Mouse (Mus musculus) cerebellum, adult 9-10 months (tissue): ENCODE measurements around the gene Bcl2l13.
"Not testable (repeated sequence)": the region's sequence is repeated elsewhere in the genome, so short reads cannot be mapped to it uniquely, and the experiment has no call there.

Experiments
- DNase-seq: peaks from one replicate; pipeline ENCODE4 v3.0.0; 2022

Bcl2l13 gene

GRCm38 (mm10) chr6:120901776-120902645, 66.0 kb downstream of the Bcl2l13 start:
- DNase-seq = no peak

GRCm38 (mm10) chr6:120903450-120903912, 67.5 kb downstream of the Bcl2l13 start:
- no peak for DNase-seq

GRCm38 (mm10) chr6:120903961-120904360, 67.9 kb downstream of the Bcl2l13 start:
- no peak for DNase-seq

GRCm38 (mm10) chr6:120905111-120905510, 69.1 kb downstream of the Bcl2l13 start:
- DNase-seq = no peak

DNA sequence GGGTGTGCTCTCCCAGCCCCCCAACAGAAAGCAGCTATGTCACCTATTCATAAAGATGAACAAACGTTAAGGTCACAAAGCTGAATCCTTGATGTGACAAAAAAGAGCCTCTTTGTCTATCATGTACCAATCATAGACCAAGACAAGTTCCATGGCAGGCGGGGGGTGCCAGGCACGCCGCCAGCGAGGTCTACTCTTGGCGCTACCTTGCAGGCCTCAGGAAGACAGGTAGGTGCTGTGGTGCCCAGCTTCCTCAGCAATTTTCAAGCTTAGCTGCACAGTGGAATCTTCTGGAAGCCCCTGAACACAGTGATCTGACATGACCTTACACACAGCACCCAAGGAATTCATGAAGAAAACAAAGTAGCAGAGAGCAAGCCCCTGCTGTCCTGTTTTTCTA, 70.5 kb downstream of the Bcl2l13 start:
- no peak for DNase-seq

GRCm38 (mm10) chr6:120907876-120908597, 72.0 kb downstream of the Bcl2l13 start:
- not testable (repeated sequence) for DNase-seq

- no peak for DNase-seq
These were observed 73.5 kb downstream of the Bcl2l13 start for GRCm38 (mm10) chr6:120909501-120909900.

- DNase-seq = no peak
These were observed 75.4 kb downstream of the Bcl2l13 start for GRCm38 (mm10) chr6:120911213-120912007.

DNA sequence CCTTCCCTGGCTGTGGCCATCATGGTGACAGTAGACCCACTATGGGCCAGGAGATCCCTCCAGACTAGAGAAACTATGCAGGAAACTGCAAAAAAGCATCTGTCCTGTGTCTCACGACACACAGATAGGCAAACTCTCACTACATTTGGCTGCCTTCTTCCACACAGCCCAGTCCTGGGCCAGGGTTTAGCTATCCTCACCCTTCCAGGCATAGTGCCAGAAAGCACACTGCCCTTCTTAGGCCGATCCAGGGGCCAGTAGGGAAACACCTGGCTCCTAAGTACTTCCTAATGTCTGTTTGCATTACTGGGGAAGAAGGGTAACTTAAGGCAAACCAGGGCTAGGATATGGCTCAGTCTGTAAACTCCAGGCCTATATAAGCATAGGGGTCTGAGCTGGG, 76.9 kb downstream of the Bcl2l13 start:
- no peak for DNase-seq

- no peak for DNase-seq
These were observed 77.8 kb downstream of the Bcl2l13 start for GRCm38 (mm10) chr6:120913783-120914182.

- no peak for DNase-seq
These were observed 78.5 kb downstream of the Bcl2l13 start for GRCm38 (mm10) chr6:120914533-120914910.

GRCm38 (mm10) chr6:120914911-120915648, 79.1 kb downstream of the Bcl2l13 start:
- DNase-seq = no peak

- no peak for DNase-seq
These were observed 79.6 kb downstream of the Bcl2l13 start for GRCm38 (mm10) chr6:120915649-120915975.

DNA sequence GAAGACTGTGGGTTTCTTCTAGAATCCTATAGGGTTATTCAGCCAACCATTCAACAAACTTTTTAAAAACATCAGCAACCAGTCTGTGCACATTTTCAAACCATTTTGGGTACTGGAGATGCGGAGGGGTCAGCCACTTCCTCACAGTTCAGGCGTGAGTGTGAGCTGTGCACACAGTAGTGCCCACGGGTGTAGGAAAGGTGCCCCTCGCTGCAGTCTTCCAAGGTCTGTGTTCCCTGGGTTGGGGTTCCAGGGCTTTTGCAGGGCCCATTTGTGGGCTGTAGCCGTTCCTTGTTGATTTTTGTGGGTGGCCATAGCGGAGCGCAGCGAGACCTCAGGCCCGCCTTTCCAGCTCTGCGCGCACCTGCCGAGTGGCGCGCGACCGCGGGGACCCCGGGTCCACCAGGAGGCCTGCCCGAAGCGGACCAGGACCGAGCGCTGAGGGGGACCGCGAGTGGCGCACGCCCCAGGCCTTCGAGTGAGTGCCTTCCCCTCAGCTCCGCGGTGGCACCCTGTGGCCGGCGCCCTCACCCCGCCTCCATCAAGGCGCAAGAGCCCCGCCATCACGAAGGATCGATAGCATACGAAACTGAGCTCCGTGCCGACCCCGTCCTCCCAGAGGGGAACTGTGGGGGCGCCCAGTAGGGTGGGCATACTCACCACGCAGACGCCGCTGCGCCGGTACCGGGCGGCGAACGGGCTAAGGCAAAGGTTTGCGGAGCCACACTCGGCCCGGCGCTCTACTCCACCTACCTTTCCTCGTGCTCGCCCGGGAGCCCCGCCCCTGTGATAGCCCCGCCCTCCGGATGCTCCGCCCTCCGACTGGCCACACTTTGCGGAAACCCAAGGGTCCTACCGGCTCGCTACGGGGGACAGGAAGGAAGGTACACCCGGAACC, 80.3 kb downstream of the Bcl2l13 start, which contains the start of gene Bid:
Bid (minus strand) TSS at position 780 of the 898 bp plus-strand sequence.
- peak; percentile 30 for DNase-seq

DNA sequence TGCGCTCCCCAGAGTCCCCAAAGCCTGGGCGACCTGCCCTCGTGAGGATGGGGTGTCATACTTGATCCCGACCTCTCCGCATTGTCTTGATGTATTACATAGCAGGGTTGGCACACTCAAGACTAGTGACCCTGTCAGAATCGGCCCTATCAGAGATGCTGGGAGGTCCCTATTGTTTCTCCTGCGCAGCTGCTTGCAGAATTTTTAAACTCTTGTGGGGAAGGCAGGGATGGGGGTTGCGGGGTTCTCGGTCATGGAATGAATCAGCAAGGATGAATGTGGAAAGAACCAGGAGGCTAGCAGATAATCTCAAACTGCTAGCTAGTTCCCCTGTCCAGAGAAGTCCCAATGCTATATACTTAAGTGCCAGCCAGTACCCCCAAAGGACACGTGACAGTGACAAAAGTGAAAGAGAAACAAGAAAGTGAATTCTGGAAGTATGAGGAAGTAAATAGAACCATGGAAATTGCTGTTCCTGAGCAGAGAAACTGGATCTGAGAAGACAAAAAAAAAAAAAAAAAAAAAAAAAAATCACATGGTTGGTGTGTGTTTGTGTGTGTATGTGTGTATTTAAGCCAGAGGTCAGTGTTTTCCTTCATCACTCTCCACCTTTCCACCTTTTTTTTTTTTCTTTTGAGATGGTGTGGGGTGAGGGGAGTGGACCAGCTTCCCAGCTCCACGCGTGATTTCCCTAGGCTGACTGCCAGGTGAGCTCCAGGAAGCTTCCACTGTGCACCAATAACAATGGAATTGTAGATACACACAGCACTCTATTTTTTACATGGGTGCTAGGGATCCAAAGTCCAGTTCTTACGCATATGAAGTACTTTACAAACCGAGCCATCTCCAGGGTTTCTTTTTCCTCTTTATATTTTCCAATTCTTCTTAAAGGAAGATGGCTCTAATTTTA, 81.2 kb downstream of the Bcl2l13 start:
- not testable (repeated sequence) for DNase-seq

DNA sequence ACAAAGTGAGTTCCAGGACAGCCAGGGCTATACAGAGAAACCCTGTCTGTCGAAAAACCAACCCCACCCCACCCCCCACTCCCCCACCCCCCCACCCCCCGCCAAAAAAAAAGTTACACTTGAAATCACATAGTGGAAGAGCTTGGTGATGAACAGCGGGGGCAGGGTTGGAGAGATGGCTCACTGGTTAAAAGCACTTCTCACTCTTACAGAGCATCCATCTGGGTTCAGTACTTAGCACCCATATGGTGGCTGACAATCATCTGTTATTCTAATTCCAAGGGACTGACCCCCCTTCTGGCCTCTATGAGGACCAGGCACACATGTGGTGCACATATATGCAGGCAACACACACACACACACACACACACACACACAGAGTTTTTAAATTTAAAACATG, 82.0 kb downstream of the Bcl2l13 start:
- no peak for DNase-seq

GRCm38 (mm10) chr6:120924791-120925321, 88.8 kb downstream of the Bcl2l13 start:
- not testable (repeated sequence) for DNase-seq

DNA sequence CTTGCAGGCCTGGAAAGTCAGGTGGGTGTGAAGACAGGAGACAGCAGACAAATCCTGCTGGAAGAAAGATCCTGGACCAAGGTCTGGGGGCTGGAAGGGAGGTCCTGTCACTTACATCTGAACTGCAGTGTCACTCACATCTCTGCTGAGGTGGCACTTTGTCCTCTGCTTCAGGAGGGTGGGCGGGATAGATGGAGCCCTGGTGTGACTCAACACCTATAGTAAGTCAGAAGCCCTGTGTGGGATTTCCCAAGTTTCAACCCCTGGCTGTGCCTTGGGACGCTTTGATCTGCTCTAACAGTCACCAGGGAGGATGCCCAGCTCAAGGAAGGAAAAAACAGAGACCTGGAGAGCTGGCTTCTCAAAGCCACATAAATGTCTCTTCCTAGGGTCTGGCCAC, 90.9 kb downstream of the Bcl2l13 start:
- DNase-seq = no peak

- DNase-seq = peak; percentile 20
These were observed 91.8 kb downstream of the Bcl2l13 start for GRCm38 (mm10) chr6:120927765-120928164.

GRCm38 (mm10) chr6:120929421-120929820, 93.4 kb downstream of the Bcl2l13 start:
- no peak for DNase-seq
